Mouse (Mus musculus): ENCODE data around the gene Bri3.

DNA sequence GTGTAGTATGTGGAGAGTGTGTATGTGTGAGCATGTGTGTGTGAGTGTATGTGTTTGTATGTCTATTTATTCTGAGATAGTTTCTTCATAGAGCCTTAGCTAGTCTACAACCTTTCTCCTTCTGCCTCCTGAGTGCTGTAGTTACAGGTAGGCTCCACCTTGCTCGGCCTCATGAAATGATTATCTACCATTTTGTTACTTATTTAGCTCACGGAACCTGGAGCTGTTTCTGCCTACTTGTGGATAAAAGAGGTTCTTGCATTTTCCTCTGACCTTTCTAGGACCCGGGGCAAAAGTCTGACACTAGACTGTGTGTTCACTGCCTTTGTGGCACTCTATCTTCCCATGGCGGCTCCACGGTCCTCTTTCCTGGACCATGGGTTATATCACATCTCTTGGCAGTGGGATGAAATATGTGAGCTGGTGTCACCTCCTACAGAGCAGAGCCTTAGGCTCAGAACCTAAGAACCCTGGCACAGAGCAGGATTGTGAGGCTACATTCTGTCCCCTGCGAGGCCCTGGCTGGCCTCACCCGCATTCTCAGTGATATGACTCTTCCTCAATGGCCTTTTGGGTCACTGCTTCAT is at the start of gene Bri3:
- no peak for TF ChIP-seq POLR2A (IDR thresholded peaks at IDR 0.05; ENCODE audit: extremely low read depth, insufficient read depth, low read length)
- no peak for TF ChIP-seq CTCF (IDR thresholded peaks at IDR 0.05; ENCODE audit: extremely low read depth, insufficient read depth, low read length)
